8 mouse cellular contexts compared by ENCODE assay signal in the genomic region with DNA sequence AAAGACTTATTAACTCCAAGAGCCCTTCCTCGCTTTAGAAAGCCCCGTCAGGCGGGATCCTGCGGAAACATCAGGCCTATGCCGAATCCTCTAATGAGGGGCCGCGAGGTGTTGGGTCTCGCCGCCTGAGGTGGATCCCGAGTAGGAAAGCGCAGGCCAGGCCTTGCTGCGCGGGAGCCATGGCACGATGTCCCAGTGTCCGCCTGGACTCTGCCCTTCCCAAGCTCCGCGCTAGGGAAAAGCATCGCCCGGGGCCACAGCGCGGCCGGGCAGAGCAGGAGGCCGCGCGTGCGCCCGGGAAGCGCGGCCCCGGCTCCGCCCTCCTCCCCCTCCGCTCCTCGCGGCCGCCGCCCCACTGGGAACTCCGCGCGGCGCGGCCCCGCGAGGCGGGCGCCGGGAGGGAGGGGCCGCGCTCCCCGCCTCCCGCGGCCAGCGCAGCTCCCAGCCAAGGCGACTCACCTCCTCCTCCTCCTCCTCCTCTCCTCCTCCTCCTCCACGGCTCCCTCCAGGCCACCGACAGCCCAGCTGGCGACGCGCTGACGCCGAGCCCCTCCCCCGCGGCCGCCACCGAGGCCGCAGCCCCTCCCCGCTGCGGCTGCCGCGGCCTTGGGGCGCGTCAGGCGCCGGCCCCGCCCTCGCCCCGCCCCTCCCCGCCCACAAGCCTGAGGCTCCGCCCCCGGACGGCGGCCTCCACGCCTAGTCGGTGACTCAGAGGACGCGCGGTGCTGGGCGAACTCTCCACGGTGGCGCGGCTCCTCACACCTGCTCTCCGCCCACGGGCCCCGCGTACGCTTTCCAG. TPM values are rescaled to one million over a fixed set of nuclear protein-coding genes. Genes with fewer than 3 reads are reported as not detected.
DNase-seq lines count a peak whose midpoint lies in the region; ATAC-seq and TF ChIP-seq lines count a peak whose summit lies in the region.

No protein-coding gene starts in this region.

- no peaks in the 10 kb centered on the region for H3K9me3 ChIP-seq in hindbrain, embryonic 11.5 days (ENCODE audit: control insufficient read depth, low read length)
- H3K9me3 ChIP-seq in lung, postnatal 0 days (ENCODE audit: low read length) = no peaks in the 10 kb centered on the region

- peak overlapping the region; percentile 63 for H3K4me2 ChIP-seq in hindbrain, embryonic 11.5 days (replicated peaks; ENCODE audit: low read depth, low read length)
- peak overlapping the region; percentile 91 for H3K4me2 ChIP-seq in lung, postnatal 0 days (replicated peaks; ENCODE audit: low read depth, low read length)

- DNase-seq in NIH3T3 (ENCODE audit: low read depth) = peak; percentile 96
- DNase-seq in cerebellum, adult 9-11 months = peak; percentile 95
- peak; percentile 82 to 93 for DNase-seq in frontal cortex, adult 2 months (ENCODE audit: extremely low spot score in 1 of 2, low spot score in 1 of 2)
- DNase-seq in hindbrain, embryonic 11.5 days (ENCODE audit: low spot score) = peak; percentile 95
- DNase-seq in layer of hippocampus, adult 9-11 months = peak; percentile 93
- DNase-seq in lung, postnatal 0 days (ENCODE audit: low spot score) = peak; percentile 98
- DNase-seq in ovary, postnatal 10 days (ENCODE audit: low spot score) = peak; percentile 72
- DNase-seq in thymus, postnatal 0 days (ENCODE audit: low spot score) = peak; percentile 91

- H3K4me3 ChIP-seq in hindbrain, embryonic 11.5 days (ENCODE audit: low read depth, low read length) = peak overlapping the region; percentile 70
- peak overlapping the region; percentile 76 for H3K4me3 ChIP-seq in lung, postnatal 0 days (ENCODE audit: low read depth, low read length)

- H3K9ac ChIP-seq in hindbrain, embryonic 11.5 days (ENCODE audit: low read depth, low read length) = peak overlapping the region; percentile 85
- peak overlapping the region; percentile 77 for H3K9ac ChIP-seq in lung, postnatal 0 days (replicated peaks; ENCODE audit: low read depth)

- WGBS in hindbrain, embryonic 11.5 days = 0% methylated on average over 21 of the region's 95 CpGs
- 1% methylated on average over 34 of the region's 95 CpGs for WGBS in lung, postnatal 0 days

- no peaks in the 10 kb centered on the region for H3K27me3 ChIP-seq in hindbrain, embryonic 11.5 days (ENCODE audit: control insufficient read depth, insufficient read depth, low read length)
- H3K27me3 ChIP-seq in lung, postnatal 0 days (replicated peaks; ENCODE audit: insufficient read depth, low read length) = no peaks in the 10 kb centered on the region

- TF ChIP-seq EP300 in lung, postnatal 0 days (IDR thresholded peaks at IDR 0.05) = no peak

- no peaks in the 10 kb centered on the region for H3K4me1 ChIP-seq in hindbrain, embryonic 11.5 days (replicated peaks; ENCODE audit: control insufficient read depth, insufficient read depth, low read length)
- peaks cover 4% of the 10 kb centered on the region; the same call in 1 of the 2 replicates for H3K4me1 ChIP-seq in lung, postnatal 0 days (ENCODE audit: insufficient read depth, low read depth, low read length)

- TF ChIP-seq CTCF in lung, postnatal 0 days (IDR thresholded peaks at IDR 0.05) = no peak

- peak; percentile 98 for ATAC-seq in hindbrain, embryonic 11.5 days (ENCODE audit: low FRiP score)
- ATAC-seq in lung, postnatal 0 days = peak; percentile 96

- peak overlapping the region; percentile 92 for H3K27ac ChIP-seq in hindbrain, embryonic 11.5 days (ENCODE audit: low read depth, low read length)
- peak overlapping the region; percentile 91 for H3K27ac ChIP-seq in lung, postnatal 0 days (ENCODE audit: low read length)

- no peaks in the 10 kb centered on the region for H3K36me3 ChIP-seq in hindbrain, embryonic 11.5 days (ENCODE audit: control insufficient read depth, insufficient read depth, low read length)
- no peaks in the 10 kb centered on the region for H3K36me3 ChIP-seq in lung, postnatal 0 days (ENCODE audit: insufficient read depth, low read length)

RNA-seq across cellular contexts. Expression of a gene that starts 0.6 kb away (rescaled TPM):
- polyA plus RNA-seq in frontal cortex, adult 2 months (2012; rRNA removed) = 44.6 and 55.9 TPM in 2 replicates
- polyA plus RNA-seq in hindbrain, embryonic 11.5 days (2014; fragmentation: Nextera tagmentation; extraction: Ambion mirVana) = 16.6 and 17.3 TPM in 2 replicates
- 7.6 and 10.0 TPM in 2 replicates for polyA plus RNA-seq in lung, postnatal 0 days (2015; fragmentation: Nextera tagmentation; extraction: Ambion mirVana)
- polyA plus RNA-seq in thymus, postnatal 0 days (2015; fragmentation: Nextera tagmentation; extraction: Ambion mirVana) = 5.3 and 10.6 TPM in 2 replicates

Comparison
In these comparisons a context has a peak if more than half of its experiments do, and no peak if none do; other contexts are left out.
1. Peak in every context shown above with its lines: DNase-seq, ATAC-seq, H3K4me3 ChIP-seq and H3K27ac ChIP-seq.